Mouse (Mus musculus) kidney, adult 9 months (tissue): ENCODE measurements at regions not wholly inside any gene's neighbourhood (a gene's known extent, or its start where the extent isn't known, plus 50 kb on each side); places are given as distances from the start of the nearest gene placed in this dataset.

Experiments used
- DNase-seq: peaks from one replicate; pipeline ENCODE4 v3.0.0; 2022

DNA sequence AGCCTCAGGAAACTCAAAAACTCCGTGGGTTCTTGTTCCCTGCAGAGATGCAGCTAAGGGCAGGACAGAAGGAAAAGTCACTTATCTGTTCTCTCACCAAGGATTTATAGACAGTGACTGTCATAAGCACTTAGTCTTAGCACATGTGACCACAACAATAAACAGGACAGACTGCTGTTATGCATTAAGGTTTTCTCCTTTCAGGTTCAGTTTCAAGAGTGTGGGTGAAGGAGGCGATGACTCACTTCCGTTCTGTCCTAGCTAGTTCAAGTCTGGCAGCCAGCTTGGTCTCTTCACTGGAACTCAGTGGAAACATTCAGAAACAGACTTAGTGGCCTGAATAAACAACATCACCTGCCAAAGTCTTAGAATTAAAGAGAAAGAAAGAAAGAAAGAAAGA, 141.1 kb upstream of the Rasa1 start:
- no peak for DNase-seq

DNA sequence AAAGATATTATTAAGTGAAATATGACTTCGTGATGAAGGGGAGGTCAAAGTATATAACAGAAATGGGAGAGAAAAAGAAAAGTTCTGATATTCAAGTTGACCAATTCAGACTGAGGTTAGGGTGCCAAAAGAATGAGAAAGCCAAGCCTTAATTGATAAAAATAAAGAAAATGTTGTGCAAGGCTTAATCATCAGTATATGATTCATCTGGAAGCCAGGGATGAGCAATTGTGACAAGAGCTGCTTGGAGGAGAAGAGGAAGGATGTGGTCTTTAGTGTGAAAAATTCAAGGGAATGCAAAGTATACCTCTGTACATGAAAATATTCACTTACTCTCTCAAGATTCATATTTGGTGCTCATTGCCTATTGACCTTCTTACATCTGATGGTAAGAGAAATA, 129.7 kb upstream of the Rasa1 start:
- DNase-seq: no peak

DNA sequence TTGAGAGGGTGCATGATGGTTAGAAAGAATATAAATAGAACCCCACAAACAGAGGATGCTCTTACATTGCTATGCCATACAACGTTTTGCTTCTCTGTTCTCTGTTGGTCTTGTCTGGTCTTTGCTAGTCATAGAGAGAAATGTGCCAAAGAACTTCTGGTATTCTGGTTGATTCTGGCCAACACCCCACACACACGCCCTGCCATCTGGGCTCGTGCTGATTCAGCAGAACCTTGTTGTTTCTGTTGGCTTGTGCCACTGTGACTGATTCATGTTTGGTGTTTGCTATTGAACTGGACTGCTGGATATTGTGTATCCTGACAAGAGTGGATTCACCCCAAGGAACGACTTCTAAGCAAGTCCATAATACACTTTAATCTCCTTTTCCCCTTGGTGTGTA, 126.0 kb upstream of the Rasa1 start:
- DNase-seq: no peak

DNA sequence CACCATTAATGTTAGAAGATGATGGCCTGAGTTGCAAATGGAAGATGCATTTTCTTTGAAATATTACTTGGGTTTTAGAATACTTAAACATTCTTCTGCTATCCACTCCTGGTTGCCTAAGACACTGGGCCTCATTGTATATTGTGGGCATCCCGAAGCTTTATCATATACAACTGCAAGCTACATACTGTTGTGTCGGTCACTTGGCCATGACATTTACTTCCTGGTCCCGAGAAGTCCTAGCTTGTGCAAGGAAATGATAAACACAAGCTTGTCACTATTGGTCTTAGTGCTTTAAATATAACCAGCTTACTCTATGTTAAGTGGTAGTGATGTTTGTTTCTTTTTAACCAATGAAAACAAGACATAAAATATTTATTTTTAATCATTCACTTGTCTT, 122.4 kb upstream of the Rasa1 start:
- no peak for DNase-seq

DNA sequence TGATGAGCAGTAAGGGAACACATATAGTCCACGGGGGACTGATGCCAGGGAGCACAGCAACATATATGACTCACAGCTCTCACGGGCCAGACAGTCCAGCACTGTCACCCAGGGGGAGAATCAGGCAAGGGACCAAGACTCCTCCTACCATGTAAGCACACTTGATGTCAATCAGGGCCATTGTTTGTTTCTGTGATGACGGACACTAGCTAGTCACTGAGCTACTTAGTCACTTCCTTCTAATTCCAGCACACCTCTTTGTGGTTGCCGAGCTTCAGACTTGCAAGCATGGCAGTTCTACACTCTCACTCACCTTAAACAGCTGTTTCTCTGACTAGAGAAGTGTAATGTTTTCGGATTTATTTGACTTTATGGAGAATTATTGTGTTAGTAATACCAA, 109.9 kb upstream of the Rasa1 start:
- no peak for DNase-seq

DNA sequence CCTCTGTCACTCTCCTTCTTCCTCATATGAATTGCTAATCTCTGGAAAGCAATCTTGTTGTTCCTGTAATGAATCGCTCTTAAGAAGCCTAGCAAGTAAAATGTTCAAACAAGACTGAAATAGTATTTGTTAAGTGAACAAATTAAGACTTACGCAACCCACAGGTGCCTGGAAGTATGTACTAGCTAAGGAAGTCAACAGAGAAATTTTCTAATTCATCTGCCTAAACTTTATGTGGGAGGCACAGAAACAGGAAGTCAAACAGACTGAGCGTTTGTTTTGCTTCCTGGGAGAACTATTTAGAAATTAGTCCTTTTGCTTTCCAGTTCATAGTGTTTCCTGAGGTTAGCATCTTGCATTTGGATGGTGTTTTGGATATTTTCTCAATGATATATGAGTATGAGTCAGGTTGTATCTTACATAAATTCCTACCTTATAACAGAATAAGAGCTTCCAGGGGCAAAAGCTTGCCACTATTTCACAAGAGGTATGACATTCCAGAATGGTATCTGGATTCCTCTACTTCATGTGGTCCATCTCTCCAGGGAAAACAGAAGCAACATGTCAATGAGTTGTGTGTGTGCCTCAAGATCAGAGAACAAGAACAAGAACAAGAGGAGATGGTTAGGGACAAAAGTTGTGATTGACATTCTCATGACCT, 87.5 kb upstream of the Rasa1 start:
- DNase-seq: no peak

DNA sequence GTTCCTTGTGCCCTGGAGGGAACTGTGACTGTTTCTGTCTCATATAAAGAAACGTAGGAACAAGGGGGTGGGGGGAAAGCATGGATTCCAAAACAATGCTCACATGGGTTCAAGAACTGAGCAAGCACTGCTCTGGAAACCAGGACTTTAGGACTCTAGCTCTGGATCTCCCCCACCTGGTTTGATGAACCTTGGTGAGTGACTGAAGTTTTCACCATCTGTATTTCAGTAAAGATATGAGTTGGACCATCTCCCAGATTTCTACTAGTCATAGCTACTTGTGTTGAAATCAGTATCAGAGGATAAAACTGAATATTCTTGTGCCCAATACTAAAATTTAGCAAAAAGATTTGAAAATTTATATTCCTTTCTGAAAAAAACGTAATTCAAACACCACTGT, 70.7 kb upstream of the Rasa1 start:
- DNase-seq: no peak

DNA sequence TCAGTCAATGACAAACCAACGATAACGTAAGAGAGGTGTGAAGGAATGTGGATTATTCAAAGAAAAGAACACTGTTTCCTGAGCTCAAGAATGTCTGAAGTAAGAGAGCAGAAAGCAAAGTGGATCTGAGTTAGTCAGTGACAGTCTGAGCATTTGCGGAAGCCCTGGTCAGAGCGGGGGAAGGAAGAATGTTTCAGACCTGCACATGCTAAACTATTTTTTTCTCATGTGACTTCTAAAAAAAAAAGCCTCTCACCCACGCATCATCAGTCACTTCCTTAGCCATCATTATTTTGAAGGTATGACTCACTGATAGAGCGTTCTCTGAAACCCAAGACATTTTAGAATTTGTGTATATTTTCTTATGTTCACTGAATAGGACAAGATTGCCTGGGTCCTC, 70.2 kb upstream of the Rasa1 start:
- DNase-seq: no peak

DNA sequence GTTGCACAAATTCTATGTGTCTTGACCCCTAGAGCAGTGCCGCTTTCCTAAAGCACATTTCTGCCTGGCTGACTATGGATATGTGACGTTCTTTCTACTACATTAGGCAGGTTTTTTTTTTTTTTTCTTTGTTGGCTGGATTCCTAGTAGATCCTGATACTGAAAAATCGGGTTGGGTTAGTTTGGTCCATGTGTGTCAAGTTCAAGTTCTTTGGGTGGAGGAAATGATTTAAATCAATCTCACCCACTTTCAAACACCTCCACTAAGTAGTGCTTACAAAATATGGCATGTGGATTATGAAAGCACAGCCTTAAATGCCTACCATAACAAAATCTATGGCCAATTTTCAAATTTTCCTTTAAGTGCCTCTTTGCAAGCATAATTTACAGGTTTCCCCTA, 63.1 kb upstream of the Rasa1 start:
- DNase-seq: no peak
